20 mouse cellular contexts compared by ENCODE assay signal in the genomic region with DNA sequence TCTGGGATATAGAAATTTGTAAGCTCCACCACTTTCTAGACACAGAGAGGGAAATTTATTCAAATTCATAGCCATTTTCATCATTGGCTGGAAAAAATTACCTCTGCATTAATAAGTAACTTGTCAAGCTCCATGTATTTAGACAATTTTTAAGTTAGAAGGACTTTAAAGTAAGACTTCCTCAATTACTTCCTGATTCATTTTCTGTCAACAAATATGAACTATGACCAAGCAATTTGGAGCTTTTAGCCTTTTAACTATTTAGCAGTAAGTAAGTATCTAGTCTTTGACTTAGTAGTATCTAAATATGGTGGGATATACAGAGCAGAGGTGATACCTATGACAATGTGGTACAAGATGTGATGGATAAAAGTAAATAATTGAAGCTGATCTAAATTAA.
"Had no signal": no experiment of that assay in that cellular context is flagged by ENCODE, and none has a peak within 500 bp of the region (broad histone marks: within the 10 kb centered on the region; RNA-seq: fewer than 3 reads in every experiment).

No protein-coding gene starts in this region.

- H3K27me3 ChIP-seq: liver, embryonic 13.5 days; megakaryocyte, embryonic 14.5 days; midbrain, embryonic 13.5 days; neural tube, embryonic 12.5 days; neural tube, embryonic 15.5 days had no signal

- H3K4me3 ChIP-seq: layer of hippocampus, adult 2 months; liver, embryonic 13.5 days; megakaryocyte, embryonic 14.5 days; midbrain, embryonic 10.5 days; midbrain, embryonic 13.5 days; neural tube, embryonic 12.5 days; neural tube, embryonic 15.5 days had no signal

- DNase-seq: kidney, adult 2 months; kidney, postnatal 25 days; layer of hippocampus, adult 9-11 months; liver, embryonic 13.5 days; lung, adult 2 months; lung, postnatal 14 days; lung, postnatal 4 days; right cerebral cortex, adult 18-20 months; right cerebral cortex, postnatal 14 days; right cerebral cortex, postnatal 4 days; thymus, adult 2 months; thymus, postnatal 14 days; thymus, postnatal 4 days had no signal

- H3K4me2 ChIP-seq: liver, embryonic 13.5 days; midbrain, embryonic 13.5 days; neural tube, embryonic 12.5 days; neural tube, embryonic 15.5 days had no signal

- H3K36me3 ChIP-seq: liver, embryonic 13.5 days; midbrain, embryonic 10.5 days; midbrain, embryonic 13.5 days; neural tube, embryonic 12.5 days; neural tube, embryonic 15.5 days had no signal

- ATAC-seq: midbrain, embryonic 13.5 days; midbrain, embryonic 16.5 days had no signal
